Mouse (Mus musculus): ENCODE data around the gene Gpr39. TPM values are rescaled to one million over a fixed set of nuclear protein-coding genes. Genes with fewer than 3 reads are reported as not detected.

The Gpr39 gene
- polyA plus RNA-seq, 2 experiments, result 2.4 to 3.0 TPM

- H3K36me3 ChIP-seq (replicated peaks; ENCODE audit: control insufficient read depth, insufficient read depth, low read depth), result no peaks in the 10 kb centered on the region
- no peak overlapping the region for H3K27ac ChIP-seq
- H3K9me3 ChIP-seq (ENCODE audit: control insufficient read depth, low read length), result no peaks in the 10 kb centered on the region
- H3K4me3 ChIP-seq (ENCODE audit: insufficient read depth in 1 of 2, low read depth in 2 of 2, low read length in 2 of 2), result no peak overlapping the region
- no peak overlapping the region for H3K9ac ChIP-seq (replicated peaks)
- WGBS (ENCODE audit: insufficient replicate concordance), result 59% methylated on average over 9 of the region's 9 CpGs
- H3K4me1 ChIP-seq (replicated peaks; ENCODE audit: control insufficient read depth in 2 of 2, insufficient read depth in 2 of 2, low read length in 1 of 2), result no peaks in the 10 kb centered on the region
- H3K27me3 ChIP-seq (ENCODE audit: control insufficient read depth, insufficient read depth, low read length), result no peaks in the 10 kb centered on the region
- ATAC-seq (ENCODE audit: insufficient read depth), result no peak
- no peak for DNase-seq (ENCODE audit: low read depth in 3 of 3, low spot score in 3 of 3)
- H3K4me2 ChIP-seq (ENCODE audit: low read depth), result no peak overlapping the region
- TF ChIP-seq EP300 (IDR thresholded peaks at IDR 0.05; ENCODE audit: low read depth) (no peak), CTCF (IDR thresholded peaks at IDR 0.05; ENCODE audit: low read depth) (no peak)
These were observed 136.5 kb downstream of the Gpr39 start for GRCm38 (mm10) chr1:125813141-125813782.

GRCm38 (mm10) chr1:125821101-125821500 is 144.3 kb downstream of the Gpr39 start:
- Histone ChIP-seq H3K4me1 (replicated peaks; ENCODE audit: control insufficient read depth in 2 of 2, insufficient read depth in 2 of 2, low read length in 1 of 2) (no peaks in the 10 kb centered on the region), H3K4me2 (ENCODE audit: low read depth) (no peak overlapping the region), H3K27ac (no peak overlapping the region), H3K4me3 (ENCODE audit: insufficient read depth in 1 of 2, low read depth in 2 of 2, low read length in 2 of 2) (no peak overlapping the region), H3K9ac (replicated peaks) (no peak overlapping the region), H3K27me3 (ENCODE audit: control insufficient read depth, insufficient read depth, low read length) (no peaks in the 10 kb centered on the region), H3K9me3 (ENCODE audit: control insufficient read depth, low read length) (no peaks in the 10 kb centered on the region), H3K36me3 (replicated peaks; ENCODE audit: control insufficient read depth, insufficient read depth, low read depth) (no peaks in the 10 kb centered on the region)
- DNase-seq (ENCODE audit: low read depth in 3 of 3, low spot score in 3 of 3) (no peak), ATAC-seq (ENCODE audit: insufficient read depth) (no peak)
- TF ChIP-seq EP300 (IDR thresholded peaks at IDR 0.05; ENCODE audit: low read depth) (no peak), CTCF (IDR thresholded peaks at IDR 0.05; ENCODE audit: low read depth) (no peak)
- 64% methylated on average over 7 of the region's 7 CpGs for WGBS (ENCODE audit: insufficient replicate concordance)

GRCm38 (mm10) chr1:125823611-125824010 is 146.8 kb downstream of the Gpr39 start:
- Histone ChIP-seq H3K27me3 (ENCODE audit: control insufficient read depth, insufficient read depth, low read length) (no peaks in the 10 kb centered on the region), H3K9me3 (ENCODE audit: control insufficient read depth, low read length) (no peaks in the 10 kb centered on the region), H3K27ac (no peak overlapping the region), H3K4me1 (replicated peaks; ENCODE audit: control insufficient read depth in 2 of 2, insufficient read depth in 2 of 2, low read length in 1 of 2) (no peaks in the 10 kb centered on the region), H3K9ac (replicated peaks) (no peak overlapping the region), H3K4me3 (ENCODE audit: insufficient read depth in 1 of 2, low read depth in 2 of 2, low read length in 2 of 2) (no peak overlapping the region), H3K36me3 (replicated peaks; ENCODE audit: control insufficient read depth, insufficient read depth, low read depth) (no peaks in the 10 kb centered on the region), H3K4me2 (ENCODE audit: low read depth) (no peak overlapping the region)
- no peak for TF ChIP-seq CTCF (IDR thresholded peaks at IDR 0.05; ENCODE audit: low read depth)
- no peak for TF ChIP-seq EP300 (IDR thresholded peaks at IDR 0.05; ENCODE audit: low read depth)
- 62% methylated on average over 4 of the region's 4 CpGs for WGBS (ENCODE audit: insufficient replicate concordance)
- ATAC-seq (ENCODE audit: insufficient read depth), result no peak
- DNase-seq (ENCODE audit: low read depth in 3 of 3, low spot score in 3 of 3), result no peak

- Histone ChIP-seq H3K9me3 (ENCODE audit: control insufficient read depth, low read length) (no peaks in the 10 kb centered on the region), H3K4me2 (ENCODE audit: low read depth) (no peak overlapping the region), H3K4me1 (replicated peaks; ENCODE audit: control insufficient read depth in 2 of 2, insufficient read depth in 2 of 2, low read length in 1 of 2) (peaks cover 0 to 1% of the 10 kb centered on the region in 2 experiments; a peak in 1 of 4 replicates), H3K9ac (replicated peaks) (no peak overlapping the region), H3K4me3 (ENCODE audit: insufficient read depth in 1 of 2, low read depth in 2 of 2, low read length in 2 of 2) (no peak overlapping the region), H3K27ac (no peak overlapping the region), H3K27me3 (ENCODE audit: control insufficient read depth, insufficient read depth, low read length) (no peaks in the 10 kb centered on the region), H3K36me3 (replicated peaks; ENCODE audit: control insufficient read depth, insufficient read depth, low read depth) (no peaks in the 10 kb centered on the region)
- TF ChIP-seq EP300 (IDR thresholded peaks at IDR 0.05; ENCODE audit: low read depth), result no peak
- no peak for TF ChIP-seq CTCF (IDR thresholded peaks at IDR 0.05; ENCODE audit: low read depth)
- WGBS (ENCODE audit: insufficient replicate concordance), result 61% methylated on average over 1 of the region's 1 CpGs
- ATAC-seq (ENCODE audit: insufficient read depth) (no peak), DNase-seq (ENCODE audit: low read depth in 3 of 3, low spot score in 3 of 3) (no peak)
These were observed 160.7 kb downstream of the Gpr39 start for GRCm38 (mm10) chr1:125837507-125837906.

GRCm38 (mm10) chr1:125839746-125840392 is 163.1 kb downstream of the Gpr39 start:
- DNase-seq (ENCODE audit: low read depth in 3 of 3, low spot score in 3 of 3) (no peak), ATAC-seq (ENCODE audit: insufficient read depth) (no peak)
- Histone ChIP-seq H3K9me3 (ENCODE audit: control insufficient read depth, low read length) (no peaks in the 10 kb centered on the region), H3K4me1 (replicated peaks; ENCODE audit: control insufficient read depth in 2 of 2, insufficient read depth in 2 of 2, low read length in 1 of 2) (peaks cover 0 to 1% of the 10 kb centered on the region in 2 experiments; a peak in 1 of 4 replicates), H3K27me3 (ENCODE audit: control insufficient read depth, insufficient read depth, low read length) (no peaks in the 10 kb centered on the region), H3K4me2 (ENCODE audit: low read depth) (no peak overlapping the region), H3K27ac (no peak overlapping the region), H3K9ac (replicated peaks) (no peak overlapping the region), H3K36me3 (replicated peaks; ENCODE audit: control insufficient read depth, insufficient read depth, low read depth) (no peaks in the 10 kb centered on the region), H3K4me3 (ENCODE audit: insufficient read depth in 1 of 2, low read depth in 2 of 2, low read length in 2 of 2) (no peak overlapping the region)
- WGBS (ENCODE audit: insufficient replicate concordance), result 59% methylated on average over 13 of the region's 13 CpGs
- TF ChIP-seq CTCF (IDR thresholded peaks at IDR 0.05; ENCODE audit: low read depth), result no peak
- TF ChIP-seq EP300 (IDR thresholded peaks at IDR 0.05; ENCODE audit: low read depth), result no peak
